In genomic region chr17:31512593-31512992, GRCm38 (mm10) we compare ENCODE assay signal across 8 mouse cellular contexts. TPM values are rescaled to one million over a fixed set of nuclear protein-coding genes. Genes with fewer than 3 reads are reported as not detected.
A peak's percentile ranks its signal among the peaks of the same experiment; 100 is the strongest.
DNase-seq lines count a peak whose midpoint lies in the region; ATAC-seq and TF ChIP-seq lines count a peak whose summit lies in the region.

No protein-coding gene starts in this region.

- 18% methylated on average over 6 of the region's 6 CpGs for WGBS in forebrain, embryonic 14.5 days
- 17% methylated on average over 6 of the region's 6 CpGs for WGBS in liver, embryonic 16.5 days (ENCODE audit: insufficient replicate concordance)

- H3K79me3 ChIP-seq in C2C12 (ENCODE audit: low read depth): peaks cover 28% of the 10 kb centered on the region

- peaks cover 5% of the 10 kb centered on the region; the same call in 1 of the 2 replicates for H3K4me1 ChIP-seq in forebrain, embryonic 14.5 days (ENCODE audit: control insufficient read depth, insufficient read depth, low read length)
- H3K4me1 ChIP-seq in liver, embryonic 16.5 days (ENCODE audit: control insufficient read depth, low read depth, low read length): peaks cover 7% of the 10 kb centered on the region; the same call in 1 of the 2 replicates

- H3K9ac ChIP-seq in forebrain, embryonic 14.5 days (ENCODE audit: low read length): peak overlapping the region; percentile 68
- peak overlapping the region; percentile 55 for H3K9ac ChIP-seq in liver, embryonic 16.5 days (ENCODE audit: low read depth, low read length)

- H3K27ac ChIP-seq in gastrocnemius, adult 2 months: peak overlapping the region; percentile 97
- H3K27ac ChIP-seq in forebrain, embryonic 14.5 days (ENCODE audit: low read depth, low read length): peak overlapping the region; percentile 79
- H3K27ac ChIP-seq in liver, embryonic 16.5 days (ENCODE audit: low read length): peak overlapping the region; percentile 39; the same call in 1 of the 2 replicates

- no peaks in the 10 kb centered on the region for H3K27me3 ChIP-seq in C2C12 (ENCODE audit: control insufficient read depth, insufficient read depth, insufficient read length)
- no peaks in the 10 kb centered on the region for H3K27me3 ChIP-seq in forebrain, embryonic 14.5 days (replicated peaks; ENCODE audit: control insufficient read depth, insufficient read depth, low read length)
- no peaks in the 10 kb centered on the region for H3K27me3 ChIP-seq in liver, embryonic 16.5 days (ENCODE audit: control insufficient read depth, insufficient read depth, low read depth, low read length)

- H3K9me3 ChIP-seq in forebrain, embryonic 14.5 days (replicated peaks; ENCODE audit: control insufficient read depth, low read length): no peaks in the 10 kb centered on the region
- H3K9me3 ChIP-seq in liver, embryonic 16.5 days (replicated peaks; ENCODE audit: control insufficient read depth, low read length): no peaks in the 10 kb centered on the region

- no peak for TF ChIP-seq CTCF in gastrocnemius, adult 2 months (IDR thresholded peaks at IDR 0.05)
- no peak for TF ChIP-seq CTCF in C2C12 (IDR thresholded peaks at IDR 0.05; ENCODE audit: control insufficient read depth, insufficient read depth, insufficient read length)

- peak overlapping the region; percentile 88 for H3K4me2 ChIP-seq in forebrain, embryonic 14.5 days (ENCODE audit: low read length)
- H3K4me2 ChIP-seq in liver, embryonic 16.5 days (ENCODE audit: low read depth, low read length): peak overlapping the region; percentile 92

- intact Hi-C loops in gastrocnemius, adult 2 months (cut with DNase I): loop anchor here (2.0 to 5.0 kb wide), 2 partner anchors 52 to 150 kb away; partner anchors contain the start of gene Pknox1

- no peak for DNase-seq in gastrocnemius, adult 2 months
- no peak for DNase-seq in gastrocnemius, adult 18-20 months (ENCODE audit: low spot score)
- DNase-seq in forebrain, embryonic 14.5 days (ENCODE audit: low spot score): no peak
- no peak for DNase-seq in right cerebral cortex, postnatal 25 days
- DNase-seq in adrenal gland, postnatal 25 days: no peak

- peak overlapping the region; percentile 91 for H3ac ChIP-seq in C2C12 (ENCODE audit: control insufficient read depth, insufficient read length, low read depth)

- H3K4me3 ChIP-seq in gastrocnemius, adult 2 months: peak overlapping the region; percentile 80
- H3K4me3 ChIP-seq in C2C12 (ENCODE audit: insufficient read depth, poor library complexity, severe bottlenecking): peak overlapping the region; percentile 84
- H3K4me3 ChIP-seq in forebrain, embryonic 14.5 days (ENCODE audit: low read depth, low read length): peak overlapping the region; percentile 66
- peak overlapping the region; percentile 79 for H3K4me3 ChIP-seq in liver, embryonic 16.5 days (ENCODE audit: low read depth, low read length)

- peaks cover 44% of the 10 kb centered on the region for H3K79me2 ChIP-seq in C2C12 (ENCODE audit: control insufficient read depth, insufficient read depth)

- peak; percentile 21; the same call in 1 of the 2 replicates for ATAC-seq in forebrain, embryonic 14.5 days
- ATAC-seq in liver, embryonic 16.5 days (ENCODE audit: low read depth): 0 out of 2 replicates have a peak, but pooled peaks have one; percentile 19
- ATAC-seq in frontal cortex, adult (ENCODE audit: low TSS enrichment): no peak

- H3K36me3 ChIP-seq in C2C12 (ENCODE audit: control insufficient read depth, insufficient read depth): peaks cover 29% of the 10 kb centered on the region
- H3K36me3 ChIP-seq in forebrain, embryonic 14.5 days (ENCODE audit: control insufficient read depth, insufficient read depth, low read length): peaks cover 22% of the 10 kb centered on the region
- 0 out of 2 replicates have a peak, but pooled peaks cover under 1% of the 10 kb centered on the region for H3K36me3 ChIP-seq in liver, embryonic 16.5 days (ENCODE audit: control insufficient read depth, insufficient read depth)

TF ChIP-seq in C2C12, 6 proteins besides CTCF, POLR2A, EP300 and RAD21:
- TF ChIP-seq USF1 (IDR thresholded peaks at IDR 0.05; ENCODE audit: low read depth) (no peak), MAX (IDR thresholded peaks at IDR 0.05) (no peak), MYOG (IDR thresholded peaks at IDR 0.05; ENCODE audit: control insufficient read depth, extremely low read depth, insufficient read length) (no peak)

RNA-seq across cellular contexts. Expression of gene Wdr4, which starts 7.2 kb away (rescaled TPM):
- total RNA-seq in gastrocnemius, adult 2 months (2021): 1 to 10 TPM; 4.3 to 7.7 TPM
- 1 to 10 TPM; 4.6 to 7.5 TPM for total RNA-seq in gastrocnemius, adult 18-20 months (2021)
- 48.5 TPM for polyA plus RNA-seq in C2C12 (2012; fragmentation: generic; extraction: Trizol)
- polyA plus RNA-seq in forebrain, embryonic 14.5 days (2014; fragmentation: Nextera tagmentation; extraction: Ambion mirVana): 31.3 and 34.3 TPM in 2 replicates
- polyA plus RNA-seq in liver, embryonic 16.5 days (2015; fragmentation: Nextera tagmentation; extraction: Ambion mirVana): 15.8 and 16.4 TPM in 2 replicates
- total RNA-seq in adrenal gland, postnatal 25 days (2021): 16.1 and 27.8 TPM in 2 replicates

RNA-seq across cellular contexts. Expression of gene Ndufv3, which starts 7.3 kb away (rescaled TPM):
- total RNA-seq in gastrocnemius, adult 2 months (2021): 100 to 1,000 TPM; 451 to 524 TPM
- total RNA-seq in gastrocnemius, adult 18-20 months (2021): 100 to 1,000 TPM; 469 to 480 TPM
- 178 TPM for polyA plus RNA-seq in C2C12 (2012; fragmentation: generic; extraction: Trizol)
- polyA plus RNA-seq in forebrain, embryonic 14.5 days (2014; fragmentation: Nextera tagmentation; extraction: Ambion mirVana): 377 and 457 TPM in 2 replicates
- polyA plus RNA-seq in liver, embryonic 16.5 days (2015; fragmentation: Nextera tagmentation; extraction: Ambion mirVana): 169 and 174 TPM in 2 replicates
- total RNA-seq in adrenal gland, postnatal 25 days (2021): 379 and 390 TPM in 2 replicates

RNA-seq across cellular contexts. Expression of gene Pknox1, which starts 51.9 kb away (rescaled TPM):
- total RNA-seq in gastrocnemius, adult 2 months (2021): 1 to 10 TPM; 7.0 to 7.1 TPM
- total RNA-seq in gastrocnemius, adult 18-20 months (2021): 10 to 100 TPM in 1 of 2 experiments, 1 to 10 TPM in 1; 5.8 to 11.4 TPM
- 13.6 TPM for polyA plus RNA-seq in C2C12 (2012; fragmentation: generic; extraction: Trizol)
- polyA plus RNA-seq in forebrain, embryonic 14.5 days (2014; fragmentation: Nextera tagmentation; extraction: Ambion mirVana): 36.4 and 36.8 TPM in 2 replicates
- polyA plus RNA-seq in liver, embryonic 16.5 days (2015; fragmentation: Nextera tagmentation; extraction: Ambion mirVana): 10.3 and 11.0 TPM in 2 replicates
- 23.9 and 25.0 TPM in 2 replicates for total RNA-seq in adrenal gland, postnatal 25 days (2021)

Comparison
In these comparisons a context has a peak if more than half of its experiments do, and no peak if none do; other contexts are left out.
1. H3K27ac ChIP-seq: peak in every context shown above with its lines; median percentile 97 in gastrocnemius, adult 2 months; 79 in forebrain, embryonic 14.5 days; 39 in liver, embryonic 16.5 days.